Mouse (Mus musculus): ENCODE measurements at regions not wholly inside any gene's neighbourhood (a gene's known extent, or its start where the extent isn't known, plus 50 kb on each side); places are given as distances from the start of the nearest gene placed in this dataset.

GRCm38 (mm10) chr15:63678921-63679320 is 166.1 kb downstream of the Gsdmc2 start:
- H3K9ac ChIP-seq (ENCODE audit: insufficient read depth, low read depth): no peak overlapping the region

GRCm38 (mm10) chr15:63675491-63676036 is 169.4 kb downstream of the Gsdmc2 start:
- dilution Hi-C loops (cut with MboI; ENCODE audit: extremely low pct_ligation_motif_present, extremely low pct_unique_long_range_greater_than_20kb, low sequenced_read_pairs) (no loop called here), in situ Hi-C loops (cut with MboI; ENCODE audit: low pct_ligation_motif_present, low pct_unique_long_range_greater_than_20kb, low sequenced_read_pairs) (no loop called here)
- Histone ChIP-seq H3K79me2 (replicated peaks; ENCODE audit: control insufficient read depth, extremely low read depth, insufficient read depth, poor library complexity, severe bottlenecking) (no peaks in the 10 kb centered on the region), H3K4me2 (ENCODE audit: insufficient read depth, low read depth, poor library complexity, severe bottlenecking) (no peak overlapping the region), H3K4me3 (replicated peaks in 1 of 3; ENCODE audit: low read depth in 2 of 3, low read length in 2 of 3, poor library complexity in 1 of 3) (no peak overlapping the region), H3K9me3 (replicated peaks; ENCODE audit: low read length) (peaks cover 2% of the 10 kb centered on the region), H3K4me1 (ENCODE audit: control insufficient read depth in 1 of 2, insufficient read depth in 2 of 2) (peaks cover 3 to 13% of the 10 kb centered on the region in 2 experiments; a peak in 3 of 4 replicates), H3K36me3 (replicated peaks in 1 of 2; ENCODE audit: control insufficient read depth in 1 of 2, insufficient read depth in 1 of 2, low read length in 1 of 2) (no peaks in the 10 kb centered on the region), H3K27ac (ENCODE audit: insufficient read depth, low read depth) (no peak overlapping the region), H3K27me3 (replicated peaks) (no peaks in the 10 kb centered on the region), H3K9ac (ENCODE audit: insufficient read depth, low read depth) (no peak overlapping the region)
- DNase-seq (ENCODE audit: extremely low read depth): no peak
- TF ChIP-seq RCOR1 (conservative IDR thresholded peaks at IDR 0.05; ENCODE audit: low read depth, low read length): no peak
- TF ChIP-seq ZC3H11A (IDR thresholded peaks at IDR 0.05; ENCODE audit: low read depth, low read length): no peak
- no peak for TF ChIP-seq MXI1 (IDR thresholded peaks at IDR 0.05; ENCODE audit: low read depth, low read length)
- no peak for TF ChIP-seq RAD21 (IDR thresholded peaks at IDR 0.05; ENCODE audit: low read depth, low read length)
- no peak for TF ChIP-seq E2F4 (IDR thresholded peaks at IDR 0.05; ENCODE audit: insufficient replicate concordance, low read depth, low read length)
- no peak for TF ChIP-seq PAX5 (IDR thresholded peaks at IDR 0.05; ENCODE audit: low read length)
- TF ChIP-seq GABPA (IDR thresholded peaks at IDR 0.05; ENCODE audit: insufficient replicate concordance, low read depth, low read length): no peak
- TF ChIP-seq JUND (conservative IDR thresholded peaks at IDR 0.05; ENCODE audit: low read depth, low read length): no peak
- no peak for TF ChIP-seq CHD2 (IDR thresholded peaks at IDR 0.05; ENCODE audit: low read length)
- no peak for TF ChIP-seq BHLHE40 (IDR thresholded peaks at IDR 0.05; ENCODE audit: low read depth, low read length)
- TF ChIP-seq EP300 (IDR thresholded peaks at IDR 0.05; ENCODE audit: low read length): no peak
- TF ChIP-seq KAT2A (IDR thresholded peaks at IDR 0.05; ENCODE audit: insufficient replicate concordance, low read length): no peak
- TF ChIP-seq POLR2AphosphoS2 (IDR thresholded peaks at IDR 0.05; ENCODE audit: low read depth, low read length): no peak
- no peak for TF ChIP-seq MYC (IDR thresholded peaks at IDR 0.05; ENCODE audit: low read depth, low read length)
- TF ChIP-seq ZKSCAN1 (IDR thresholded peaks at IDR 0.05; ENCODE audit: borderline replicate concordance, low read depth, low read length): no peak
- no peak for TF ChIP-seq ELF1 (IDR thresholded peaks at IDR 0.05; ENCODE audit: low read depth, low read length)
- no peak for TF ChIP-seq TBP (conservative IDR thresholded peaks at IDR 0.05; ENCODE audit: low read depth, low read length)
- TF ChIP-seq MEF2A (IDR thresholded peaks at IDR 0.05; ENCODE audit: borderline replicate concordance, low read depth, low read length): no peak
- TF ChIP-seq HCFC1 (IDR thresholded peaks at IDR 0.05; ENCODE audit: low read depth, low read length): no peak
- TF ChIP-seq MAFK (IDR thresholded peaks at IDR 0.05; ENCODE audit: insufficient replicate concordance, low read length): no peak

More at GRCm38 (mm10) chr15:63678921-63679320, 166.1 kb downstream of the Gsdmc2 start:
- peaks cover 3 to 13% of the 10 kb centered on the region in 2 experiments; a peak in 3 of 4 replicates for H3K4me1 ChIP-seq (ENCODE audit: control insufficient read depth in 1 of 2, insufficient read depth in 2 of 2)
- H3K36me3 ChIP-seq (replicated peaks in 1 of 2; ENCODE audit: control insufficient read depth in 1 of 2, insufficient read depth in 1 of 2, low read length in 1 of 2): no peaks in the 10 kb centered on the region
- H3K79me2 ChIP-seq (replicated peaks; ENCODE audit: control insufficient read depth, extremely low read depth, insufficient read depth, poor library complexity, severe bottlenecking): no peaks in the 10 kb centered on the region
- H3K4me2 ChIP-seq (ENCODE audit: insufficient read depth, low read depth, poor library complexity, severe bottlenecking): no peak overlapping the region
- in situ Hi-C loops (cut with MboI; ENCODE audit: low pct_ligation_motif_present, low pct_unique_long_range_greater_than_20kb, low sequenced_read_pairs) (no loop called here), dilution Hi-C loops (cut with MboI; ENCODE audit: extremely low pct_ligation_motif_present, extremely low pct_unique_long_range_greater_than_20kb, low sequenced_read_pairs) (no loop called here)
- no peaks in the 10 kb centered on the region for H3K27me3 ChIP-seq (replicated peaks)
- no peak overlapping the region for H3K4me3 ChIP-seq (replicated peaks in 1 of 3; ENCODE audit: low read depth in 2 of 3, low read length in 2 of 3, poor library complexity in 1 of 3)
- peaks cover 2% of the 10 kb centered on the region for H3K9me3 ChIP-seq (replicated peaks; ENCODE audit: low read length)
- peak; percentile 25 for DNase-seq (ENCODE audit: extremely low read depth)
- TF ChIP-seq GABPA (IDR thresholded peaks at IDR 0.05; ENCODE audit: insufficient replicate concordance, low read depth, low read length): no peak
- no peak for TF ChIP-seq ZMIZ1 (IDR thresholded peaks at IDR 0.05; ENCODE audit: low read depth, low read length)
- TF ChIP-seq ELF1 (IDR thresholded peaks at IDR 0.05; ENCODE audit: low read depth, low read length): no peak
- no peak for TF ChIP-seq ZKSCAN1 (IDR thresholded peaks at IDR 0.05; ENCODE audit: borderline replicate concordance, low read depth, low read length)
- no peak for TF ChIP-seq SMC3 (IDR thresholded peaks at IDR 0.05; ENCODE audit: low read depth, low read length)
- TF ChIP-seq RCOR1 (conservative IDR thresholded peaks at IDR 0.05; ENCODE audit: low read depth, low read length): no peak
- TF ChIP-seq KAT2A (IDR thresholded peaks at IDR 0.05; ENCODE audit: insufficient replicate concordance, low read length): no peak
- no peak for TF ChIP-seq SIN3A (IDR thresholded peaks at IDR 0.05; ENCODE audit: low read length)
- no peak overlapping the region for H3K27ac ChIP-seq (ENCODE audit: insufficient read depth, low read depth)
